Mouse (Mus musculus): ENCODE results near the gene Rab3il1. TPM values are rescaled to one million over a fixed set of nuclear protein-coding genes. Genes with fewer than 3 reads are reported as not detected.

The Rab3il1 gene
- polyA plus RNA-seq (2015; fragmentation: Nextera tagmentation; extraction: Ambion mirVana), result 63.6 and 65.8 TPM in 2 replicates

- no peak for ATAC-seq
- 82% methylated on average over 7 of the region's 7 CpGs for WGBS
- Histone ChIP-seq H3K36me3 (ENCODE audit: control insufficient read depth, insufficient read depth) (no peaks in the 10 kb centered on the region), H3K4me3 (ENCODE audit: low read depth, low read length) (no peak within 1 kb of the TSS), H3K27me3 (replicated peaks; ENCODE audit: control insufficient read depth, insufficient read depth, low read length) (no peaks in the 10 kb centered on the region), H3K9ac (ENCODE audit: low read depth, low read length) (no peak within 1 kb of the TSS), H3K9me3 (ENCODE audit: control insufficient read depth) (no peaks in the 10 kb centered on the region), H3K4me1 (replicated peaks; ENCODE audit: control insufficient read depth, insufficient read depth, low read length) (no peaks in the 10 kb centered on the region), H3K4me2 (replicated peaks; ENCODE audit: low read depth) (no peak within 1 kb of the TSS), H3K27ac (ENCODE audit: low read depth, low read length) (no peak within 1 kb of the TSS)
- TF ChIP-seq CTCF (IDR thresholded peaks at IDR 0.05; ENCODE audit: low read depth), result no peak
These were observed at the start of gene Rab3il1, which contains the start of gene Best1 for GRCm38 (mm10) chr19:10001206-10001969. TSS of gene Rab3il1 (plus strand) at chr19:10001669. TSS of gene Best1 (minus strand) at chr19:10001633.

- WGBS, result 75% methylated on average over 3 of the region's 3 CpGs
- no peak for TF ChIP-seq CTCF (IDR thresholded peaks at IDR 0.05; ENCODE audit: low read depth)
- H3K27me3 ChIP-seq (replicated peaks; ENCODE audit: control insufficient read depth, insufficient read depth, low read length), result no peaks in the 10 kb centered on the region
- H3K27ac ChIP-seq (ENCODE audit: low read depth, low read length), result no peak overlapping the region
- no peak overlapping the region for H3K9ac ChIP-seq (ENCODE audit: low read depth, low read length)
- no peak overlapping the region for H3K4me3 ChIP-seq (ENCODE audit: low read depth, low read length)
- H3K4me1 ChIP-seq (replicated peaks; ENCODE audit: control insufficient read depth, insufficient read depth, low read length), result peaks cover 9% of the 10 kb centered on the region; the same call in 1 of the 2 replicates
- H3K4me2 ChIP-seq (replicated peaks; ENCODE audit: low read depth), result no peak overlapping the region
- no peaks in the 10 kb centered on the region for H3K36me3 ChIP-seq (ENCODE audit: control insufficient read depth, insufficient read depth)
- no peaks in the 10 kb centered on the region for H3K9me3 ChIP-seq (ENCODE audit: control insufficient read depth)
- no peak for ATAC-seq
These were observed 49.1 kb upstream of the Rab3il1 start for GRCm38 (mm10) chr19:9952390-9952789.

- TF ChIP-seq CTCF (IDR thresholded peaks at IDR 0.05; ENCODE audit: low read depth), result no peak
- peaks cover 9% of the 10 kb centered on the region; the same call in 1 of the 2 replicates for H3K4me1 ChIP-seq (replicated peaks; ENCODE audit: control insufficient read depth, insufficient read depth, low read length)
- no peak overlapping the region for H3K27ac ChIP-seq (ENCODE audit: low read depth, low read length)
- 74% methylated on average over 3 of the region's 3 CpGs for WGBS
- H3K27me3 ChIP-seq (replicated peaks; ENCODE audit: control insufficient read depth, insufficient read depth, low read length), result no peaks in the 10 kb centered on the region
- H3K9me3 ChIP-seq (ENCODE audit: control insufficient read depth), result no peaks in the 10 kb centered on the region
- no peaks in the 10 kb centered on the region for H3K36me3 ChIP-seq (ENCODE audit: control insufficient read depth, insufficient read depth)
- no peak overlapping the region for H3K4me3 ChIP-seq (ENCODE audit: low read depth, low read length)
- H3K4me2 ChIP-seq (replicated peaks; ENCODE audit: low read depth), result no peak overlapping the region
- no peak for ATAC-seq
- H3K9ac ChIP-seq (ENCODE audit: low read depth, low read length), result no peak overlapping the region
These were observed 48.6 kb upstream of the Rab3il1 start for GRCm38 (mm10) chr19:9952912-9953311.

GRCm38 (mm10) chr19:9954055-9954810 is 47.2 kb upstream of the Rab3il1 start:
- peak overlapping the region; percentile 2; the same call in 1 of the 2 replicates for H3K4me3 ChIP-seq (ENCODE audit: low read depth, low read length)
- H3K36me3 ChIP-seq (ENCODE audit: control insufficient read depth, insufficient read depth), result no peaks in the 10 kb centered on the region
- H3K4me2 ChIP-seq (replicated peaks; ENCODE audit: low read depth), result peak overlapping the region; percentile 25
- peak overlapping the region; percentile 90 for H3K27ac ChIP-seq (ENCODE audit: low read depth, low read length)
- peak overlapping the region; percentile 27 for H3K9ac ChIP-seq (ENCODE audit: low read depth, low read length)
- peak; percentile 76 for ATAC-seq
- no peaks in the 10 kb centered on the region for H3K9me3 ChIP-seq (ENCODE audit: control insufficient read depth)
- peaks cover 9% of the 10 kb centered on the region; the same call in 1 of the 2 replicates for H3K4me1 ChIP-seq (replicated peaks; ENCODE audit: control insufficient read depth, insufficient read depth, low read length)
- TF ChIP-seq CTCF (IDR thresholded peaks at IDR 0.05; ENCODE audit: low read depth), result peak; percentile 52
- no peaks in the 10 kb centered on the region for H3K27me3 ChIP-seq (replicated peaks; ENCODE audit: control insufficient read depth, insufficient read depth, low read length)
- 16% methylated on average over 7 of the region's 7 CpGs for WGBS

GRCm38 (mm10) chr19:9954811-9955202 is 46.7 kb upstream of the Rab3il1 start:
- Histone ChIP-seq H3K9me3 (ENCODE audit: control insufficient read depth) (no peaks in the 10 kb centered on the region), H3K27me3 (replicated peaks; ENCODE audit: control insufficient read depth, insufficient read depth, low read length) (no peaks in the 10 kb centered on the region), H3K9ac (ENCODE audit: low read depth, low read length) (peak overlapping the region; percentile 27), H3K4me3 (ENCODE audit: low read depth, low read length) (peak overlapping the region; percentile 2; the same call in 1 of the 2 replicates), H3K4me2 (replicated peaks; ENCODE audit: low read depth) (peak overlapping the region; percentile 25), H3K4me1 (replicated peaks; ENCODE audit: control insufficient read depth, insufficient read depth, low read length) (peaks cover 13% of the 10 kb centered on the region), H3K36me3 (ENCODE audit: control insufficient read depth, insufficient read depth) (no peaks in the 10 kb centered on the region), H3K27ac (ENCODE audit: low read depth, low read length) (peak overlapping the region; percentile 90)
- WGBS, result 28% methylated on average over 5 of the region's 5 CpGs
- peak; percentile 62 for ATAC-seq
- TF ChIP-seq CTCF (IDR thresholded peaks at IDR 0.05; ENCODE audit: low read depth), result no peak; the same call in 1 of the 2 replicates

- no peak overlapping the region for H3K9ac ChIP-seq (ENCODE audit: low read depth, low read length)
- H3K9me3 ChIP-seq (ENCODE audit: control insufficient read depth), result no peaks in the 10 kb centered on the region
- no peaks in the 10 kb centered on the region for H3K36me3 ChIP-seq (ENCODE audit: control insufficient read depth, insufficient read depth)
- H3K27ac ChIP-seq (ENCODE audit: low read depth, low read length), result peak overlapping the region; percentile 90; the same call in 1 of the 2 replicates
- no peak overlapping the region for H3K4me3 ChIP-seq (ENCODE audit: low read depth, low read length)
- no peaks in the 10 kb centered on the region for H3K27me3 ChIP-seq (replicated peaks; ENCODE audit: control insufficient read depth, insufficient read depth, low read length)
- no peak for TF ChIP-seq CTCF (IDR thresholded peaks at IDR 0.05; ENCODE audit: low read depth)
- WGBS, result 74% methylated on average over 1 of the region's 1 CpGs
- H3K4me2 ChIP-seq (replicated peaks; ENCODE audit: low read depth), result no peak overlapping the region
- ATAC-seq, result no peak
- peaks cover 14% of the 10 kb centered on the region for H3K4me1 ChIP-seq (replicated peaks; ENCODE audit: control insufficient read depth, insufficient read depth, low read length)
These were observed 46.0 kb upstream of the Rab3il1 start for GRCm38 (mm10) chr19:9955438-9955837.

All from intestine, postnatal 0 days (tissue).